Mouse (Mus musculus) spleen, postnatal 36 days (tissue): ENCODE measurements around the gene Rps6kb2.

Source experiments
- DNase-seq, 2 experiments: peaks; one replicate each; pipeline ENCODE4 v3.0.0; 2022; ENCODE audit warnings: low spot score in 2 of 2, mixed read lengths in 1 of 2

Gene Rps6kb2

DNA sequence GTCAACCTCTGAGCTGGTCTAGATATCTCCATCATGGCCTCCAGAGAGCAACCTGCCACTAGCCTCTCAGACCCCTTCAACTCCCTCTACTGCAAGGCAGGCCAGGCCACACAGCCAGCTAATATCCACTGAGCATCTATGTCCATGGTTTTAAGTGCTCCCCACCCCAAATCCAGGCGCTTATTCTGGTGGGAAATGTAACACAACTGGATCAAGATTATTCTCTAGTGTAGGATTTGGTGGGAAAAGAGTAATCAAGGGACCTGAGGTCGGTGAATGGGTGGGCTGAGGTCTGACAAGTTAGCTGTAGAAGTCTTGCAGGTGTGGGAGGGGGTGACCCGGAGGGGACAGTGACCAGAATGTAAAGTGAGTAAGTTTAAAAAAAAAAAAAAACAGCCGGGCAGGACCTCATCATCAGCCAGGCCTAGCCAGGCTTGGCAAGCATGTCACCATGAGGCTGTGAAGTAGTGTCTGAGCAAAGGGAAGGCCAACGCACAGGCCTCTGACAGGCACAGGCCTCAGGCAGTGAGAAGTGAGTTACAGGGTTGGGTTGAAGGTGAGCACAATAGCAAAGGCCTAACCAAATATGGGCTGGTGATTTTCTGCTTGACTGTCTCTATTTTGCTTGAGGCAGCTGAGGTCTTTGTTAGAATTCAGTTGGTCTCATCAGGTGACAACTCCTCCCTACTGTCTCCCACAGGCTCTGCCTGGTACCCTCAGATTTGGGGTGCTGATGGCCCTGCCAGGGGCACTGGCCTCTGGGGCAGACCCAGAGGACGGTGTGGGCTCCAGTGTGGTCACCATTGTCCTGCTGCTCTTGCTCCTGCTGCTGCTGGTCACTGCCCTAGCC is 7.7 kb downstream of the Rps6kb2 start:
- peak; percentile 77 for DNase-seq

DNA sequence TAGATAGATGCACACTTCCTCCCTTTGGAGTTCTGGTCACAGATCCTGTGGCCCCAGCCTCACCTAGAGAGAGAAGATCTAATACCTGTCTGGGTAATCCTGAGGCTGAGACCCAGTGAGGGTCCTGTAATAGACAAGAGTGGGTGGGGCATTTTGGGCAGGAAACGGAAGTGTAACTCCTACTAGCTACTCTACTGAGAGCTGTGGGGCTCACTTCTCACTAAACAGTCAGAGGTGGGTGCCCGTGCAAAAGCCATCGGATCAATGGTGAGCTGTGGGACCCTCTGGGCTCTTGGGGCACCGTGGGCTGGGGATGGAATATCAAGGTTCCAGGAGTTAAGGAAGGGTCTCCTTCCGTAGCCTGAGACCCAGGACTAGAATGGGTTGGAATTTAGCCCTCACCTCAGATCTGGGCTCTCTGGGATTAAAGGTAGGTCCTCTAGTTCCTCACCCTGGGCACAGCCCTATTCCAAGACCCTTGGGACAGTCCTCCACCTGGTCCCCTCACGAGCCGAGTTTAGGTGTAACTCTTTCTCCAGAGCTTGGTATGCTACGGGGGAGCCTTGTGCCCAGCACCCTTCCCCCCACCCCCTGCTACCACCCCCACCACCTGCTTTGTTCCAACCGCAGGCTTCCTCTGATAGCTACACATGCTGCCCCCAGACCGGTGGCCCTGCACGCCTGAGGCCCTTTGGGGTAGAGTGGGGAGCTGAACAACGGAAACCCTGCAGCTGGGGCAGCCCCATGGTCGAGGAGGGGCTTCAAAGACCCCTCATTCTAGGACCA is 8.5 kb downstream of the Rps6kb2 start:
- peak; percentile 88 to 89 for DNase-seq

DNA sequence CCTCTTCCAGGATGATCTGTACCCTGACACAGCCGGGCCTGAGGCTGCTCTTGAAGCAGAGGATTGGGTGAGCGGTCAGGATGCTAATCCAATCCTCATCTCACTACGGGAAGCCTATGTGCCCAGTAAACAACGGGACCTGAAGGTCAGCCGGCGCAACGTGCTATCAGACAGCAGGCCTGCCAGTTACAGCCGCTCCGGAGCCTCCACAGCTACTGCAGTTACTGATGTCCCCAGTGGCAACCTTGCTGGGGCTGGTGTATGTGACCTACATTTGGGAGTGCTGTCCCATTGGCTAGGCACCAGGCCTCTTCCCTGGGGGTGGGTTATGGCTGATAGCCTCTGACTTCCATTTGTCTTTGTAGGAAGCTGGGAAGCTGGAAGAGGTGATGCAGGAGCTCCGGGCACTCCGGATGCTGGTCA is 9.9 kb downstream of the Rps6kb2 start, which contains the start of gene Ptprcap:
TSS of gene Ptprcap (plus strand) at position 373 of the 423 bp plus-strand sequence.
- no peak for DNase-seq

DNA sequence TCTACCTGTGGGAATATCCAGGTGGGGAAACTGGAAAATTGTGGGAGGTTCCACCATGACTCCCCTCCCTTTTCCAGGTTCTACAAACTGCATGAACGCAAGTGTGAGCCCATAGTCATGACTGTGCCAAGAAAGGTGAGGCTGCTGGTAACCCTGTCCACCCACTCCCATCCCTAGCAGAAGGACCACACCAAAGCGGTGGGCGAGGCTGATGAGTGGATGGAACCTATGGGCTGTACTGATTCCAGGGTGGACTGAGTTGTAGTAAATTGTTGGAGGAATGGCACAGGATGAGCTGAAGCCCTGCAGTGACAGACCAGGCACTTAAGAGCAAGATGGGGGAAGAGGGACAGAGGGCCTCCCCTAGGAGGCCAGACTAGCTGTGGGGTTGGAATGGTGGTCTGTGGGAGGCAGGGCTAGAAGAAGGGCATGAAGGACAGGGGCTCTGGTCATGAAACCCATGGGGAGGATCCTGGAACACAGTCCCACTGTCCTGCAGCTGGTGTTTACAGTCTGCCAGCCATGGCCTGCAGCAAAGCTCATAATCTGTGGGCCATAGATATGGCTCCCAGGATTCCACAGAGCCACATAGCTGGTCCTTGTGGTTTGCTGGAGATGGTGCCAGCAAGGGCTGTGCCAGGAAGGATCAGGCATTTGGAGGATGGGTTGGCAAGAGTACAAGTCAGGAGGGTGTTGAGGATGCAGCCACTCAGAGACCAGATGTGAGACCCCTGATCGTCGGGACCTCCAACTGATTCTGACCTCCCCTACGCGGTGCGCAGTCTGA is 10.5 kb downstream of the Rps6kb2 start:
- no peak for DNase-seq

DNA sequence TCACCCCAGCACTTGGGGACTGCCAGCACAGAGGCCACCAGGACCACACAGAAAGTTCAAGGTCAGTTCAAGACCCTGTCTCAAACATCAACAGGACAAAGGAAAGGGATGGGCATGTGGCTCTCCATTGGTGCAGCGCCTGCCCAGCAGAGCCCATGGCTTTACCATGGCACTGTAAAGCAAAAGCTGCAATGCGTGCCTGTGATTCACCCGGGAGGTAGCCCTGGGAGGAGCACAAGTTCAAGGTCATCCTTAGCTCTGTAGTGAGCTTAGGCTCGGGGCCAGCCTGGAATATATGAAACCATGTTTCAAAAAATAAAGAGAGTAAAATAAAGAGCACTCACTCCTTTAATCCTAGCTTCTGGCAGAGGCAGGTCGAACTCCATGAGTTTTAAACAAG is 11.3 kb downstream of the Rps6kb2 start:
- no peak for DNase-seq

DNA sequence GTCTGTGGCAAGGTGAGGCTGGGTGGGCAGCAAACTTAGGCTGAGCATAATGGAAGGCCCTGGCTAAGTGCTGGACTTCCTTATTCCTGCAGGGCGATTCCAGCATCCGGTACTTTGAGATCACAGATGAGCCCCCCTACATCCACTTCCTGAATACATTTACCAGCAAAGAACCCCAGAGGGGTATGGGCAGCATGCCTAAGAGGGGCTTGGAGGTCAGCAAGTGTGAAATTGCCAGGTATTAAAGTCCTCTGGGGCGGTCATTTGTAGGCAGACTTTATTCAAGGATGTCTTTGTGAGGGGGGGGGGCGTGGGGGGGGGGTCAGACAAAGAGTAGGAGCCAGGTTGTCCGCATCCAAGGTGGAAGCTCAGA is 11.7 kb downstream of the Rps6kb2 start:
- DNase-seq = no peak

DNA sequence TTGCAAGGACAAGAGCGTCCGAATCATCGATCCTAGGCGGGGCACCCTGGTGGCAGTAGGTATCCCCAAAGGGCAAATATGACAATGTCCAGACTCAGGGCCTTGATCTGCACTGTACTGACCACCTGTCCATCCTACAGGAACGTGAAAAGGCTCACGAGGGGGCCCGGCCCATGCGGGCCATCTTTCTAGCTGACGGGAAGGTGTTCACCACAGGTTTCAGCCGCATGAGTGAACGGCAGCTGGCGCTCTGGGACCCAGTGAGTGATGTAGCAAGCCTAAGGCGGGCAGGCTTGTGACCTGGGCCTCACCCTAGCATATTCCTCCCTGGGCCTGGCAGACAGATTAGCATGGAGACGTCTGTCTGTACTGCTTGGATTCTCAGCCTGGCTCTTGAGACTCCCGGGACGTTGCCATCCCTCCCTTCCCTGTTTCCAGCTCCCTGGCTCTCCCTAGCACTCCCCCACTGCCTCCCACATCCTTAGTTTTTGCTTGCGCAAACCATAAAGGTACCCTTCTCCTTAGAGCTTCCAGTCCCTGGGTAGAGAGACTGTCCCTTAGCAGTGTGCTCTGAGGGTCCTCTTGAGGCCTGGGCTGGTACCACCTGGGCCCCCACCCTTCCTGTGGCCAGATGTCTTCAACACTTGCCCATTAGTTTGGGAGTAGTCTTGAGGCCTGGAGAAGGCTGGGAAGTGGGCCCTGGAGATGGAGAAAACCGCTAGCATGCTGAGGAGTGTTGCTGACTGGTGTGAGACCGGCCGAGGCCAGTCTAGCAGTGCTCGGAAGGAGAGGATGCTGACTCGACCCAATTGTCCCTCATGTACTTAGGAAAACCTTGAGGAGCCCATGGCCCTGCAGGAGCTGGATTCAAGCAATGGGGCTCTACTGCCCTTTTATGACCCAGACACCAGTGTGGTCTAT is 12.3 kb downstream of the Rps6kb2 start:
- no peak for DNase-seq

DNA sequence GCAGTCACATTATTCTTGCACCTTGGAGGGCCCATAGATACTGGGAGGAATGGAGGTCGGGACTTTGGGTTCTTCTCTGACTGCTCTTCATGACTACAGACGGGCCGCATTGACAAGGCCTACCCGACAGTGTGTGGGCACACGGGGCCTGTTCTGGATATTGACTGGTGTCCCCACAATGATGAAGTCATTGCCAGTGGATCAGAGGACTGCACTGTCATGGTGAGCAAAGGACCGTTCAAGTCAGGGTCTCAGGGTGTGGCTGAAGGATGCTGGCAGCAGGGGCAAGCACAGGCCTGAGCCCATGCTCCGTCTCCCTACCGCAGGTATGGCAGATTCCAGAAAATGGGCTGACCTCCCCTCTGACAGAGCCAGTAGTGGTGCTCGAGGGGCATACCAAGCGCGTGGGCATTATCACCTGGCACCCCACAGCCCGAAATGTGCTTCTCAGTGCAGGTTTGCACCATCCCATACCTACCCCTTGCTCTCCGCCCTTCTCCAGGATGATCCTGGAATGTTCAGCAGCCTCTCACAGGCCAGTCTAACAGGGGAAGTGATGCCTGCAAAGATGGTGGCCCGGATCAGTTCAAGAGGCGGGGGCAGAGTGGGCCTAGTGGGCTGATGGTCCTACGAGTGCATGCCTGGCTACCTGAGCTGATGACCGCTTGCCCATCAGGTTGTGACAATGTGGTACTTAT is 13.2 kb downstream of the Rps6kb2 start:
- DNase-seq = no peak

DNA sequence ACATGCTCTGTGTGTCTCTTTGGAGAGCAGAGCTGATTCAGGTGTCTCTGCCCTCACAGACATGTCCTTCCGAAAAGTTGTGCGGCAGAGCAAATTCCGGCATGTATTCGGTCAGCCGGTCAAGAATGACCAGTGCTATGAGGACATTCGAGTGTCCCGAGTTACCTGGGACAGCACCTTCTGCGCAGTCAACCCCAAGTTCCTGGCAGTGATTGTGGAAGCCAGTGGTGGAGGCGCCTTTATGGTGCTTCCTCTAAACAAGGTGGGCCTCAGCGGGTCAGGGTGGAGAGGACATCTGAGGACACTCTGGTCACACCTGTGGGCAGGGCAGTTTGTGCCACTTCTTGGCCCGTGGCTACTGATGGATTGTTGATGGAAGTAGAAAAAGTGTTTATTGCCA is 13.9 kb downstream of the Rps6kb2 start:
- no peak for DNase-seq

DNA sequence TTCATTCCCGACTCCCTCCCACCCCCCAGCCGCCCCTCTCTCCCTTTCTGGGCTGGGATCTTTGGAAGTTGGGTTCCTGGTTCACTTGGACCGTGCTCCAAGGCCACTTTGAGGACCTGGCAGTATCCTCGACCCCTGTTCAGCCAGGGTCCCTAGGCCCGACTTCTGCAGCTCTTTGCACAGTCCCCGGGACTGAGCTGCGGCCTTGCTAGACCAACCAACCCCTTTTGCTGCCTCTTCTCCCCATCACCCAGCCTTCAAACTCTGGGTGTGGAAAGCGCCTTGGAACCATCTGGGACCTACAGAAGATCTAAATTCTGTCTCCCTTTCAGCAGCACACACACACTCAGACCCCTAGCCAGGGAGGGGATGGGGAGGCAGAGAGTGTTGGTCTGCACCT is 14.3 kb downstream of the Rps6kb2 start:
- no peak for DNase-seq

DNA sequence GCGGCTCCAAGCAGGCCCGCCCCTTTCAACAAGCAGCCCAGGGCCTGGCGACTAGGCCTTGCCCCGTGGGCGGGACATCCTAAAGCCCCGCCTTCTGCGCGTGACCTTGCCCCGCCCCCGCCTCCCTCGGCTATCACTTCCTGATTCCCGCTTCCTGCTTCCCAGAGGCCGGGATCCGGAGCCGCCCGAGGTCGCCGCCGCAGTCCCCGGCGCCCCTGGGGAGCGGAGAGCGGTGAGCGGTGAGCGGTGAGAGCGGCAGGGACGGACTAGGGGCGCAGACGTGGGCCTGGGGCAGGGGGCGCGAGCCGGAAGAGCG is 14.7 kb downstream of the Rps6kb2 start, which contains the start of gene Coro1b:
TSS of gene Coro1b (plus strand) at position 129 of the 316 bp plus-strand sequence.
- peak; percentile 95 for DNase-seq

DNA sequence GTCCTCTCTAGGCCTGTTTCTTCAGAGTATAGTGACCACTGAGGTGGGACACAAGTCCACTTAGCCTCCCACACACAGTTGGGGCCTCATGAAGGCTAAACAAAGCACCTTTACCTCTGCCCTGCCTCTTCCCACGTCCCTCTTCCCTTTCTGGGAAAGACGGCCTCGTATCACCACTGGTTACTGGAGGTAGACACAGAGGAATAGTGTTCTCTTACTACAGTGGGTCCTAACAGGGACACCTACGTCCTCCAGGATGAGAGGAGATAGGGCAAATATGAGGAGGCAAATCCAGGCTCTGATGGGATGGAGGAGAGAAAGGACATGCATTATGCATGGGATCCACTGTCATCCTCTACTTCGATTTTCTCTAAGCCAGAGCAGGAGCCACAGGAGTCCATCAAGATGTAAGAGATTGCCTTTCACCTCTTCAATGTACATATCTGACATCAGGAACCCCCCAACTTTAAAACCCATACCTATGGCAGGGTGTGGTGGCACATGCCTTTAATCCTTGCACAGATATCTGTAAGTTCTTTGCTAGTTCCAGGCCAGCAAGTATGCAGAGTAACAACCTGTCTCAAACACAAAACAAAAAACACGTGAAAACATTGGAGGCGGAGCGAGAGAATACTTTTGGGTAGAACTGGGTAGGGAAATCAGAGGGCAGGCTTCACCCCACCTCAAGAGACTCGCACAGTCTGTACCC is 15.2 kb downstream of the Rps6kb2 start:
- DNase-seq = no peak

DNA sequence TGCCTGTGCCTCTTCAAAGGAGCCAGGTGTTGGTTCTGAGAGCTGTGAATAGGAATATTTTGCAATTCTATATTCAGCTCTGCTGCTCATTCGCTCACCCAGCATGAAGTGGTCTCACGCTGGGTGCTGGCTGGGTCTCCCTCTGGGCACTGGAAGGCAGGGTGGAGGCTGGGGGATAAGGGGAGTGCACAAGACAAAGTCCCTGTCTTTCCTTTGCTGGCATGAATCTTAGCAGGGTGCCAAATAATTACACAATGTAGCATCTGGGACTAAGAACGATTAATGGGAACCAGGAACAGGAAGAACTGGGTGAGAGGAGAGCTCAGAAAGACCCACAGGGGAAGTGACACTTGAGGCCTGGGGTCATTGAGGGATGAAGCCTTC is 16.1 kb downstream of the Rps6kb2 start:
- DNase-seq = no peak

DNA sequence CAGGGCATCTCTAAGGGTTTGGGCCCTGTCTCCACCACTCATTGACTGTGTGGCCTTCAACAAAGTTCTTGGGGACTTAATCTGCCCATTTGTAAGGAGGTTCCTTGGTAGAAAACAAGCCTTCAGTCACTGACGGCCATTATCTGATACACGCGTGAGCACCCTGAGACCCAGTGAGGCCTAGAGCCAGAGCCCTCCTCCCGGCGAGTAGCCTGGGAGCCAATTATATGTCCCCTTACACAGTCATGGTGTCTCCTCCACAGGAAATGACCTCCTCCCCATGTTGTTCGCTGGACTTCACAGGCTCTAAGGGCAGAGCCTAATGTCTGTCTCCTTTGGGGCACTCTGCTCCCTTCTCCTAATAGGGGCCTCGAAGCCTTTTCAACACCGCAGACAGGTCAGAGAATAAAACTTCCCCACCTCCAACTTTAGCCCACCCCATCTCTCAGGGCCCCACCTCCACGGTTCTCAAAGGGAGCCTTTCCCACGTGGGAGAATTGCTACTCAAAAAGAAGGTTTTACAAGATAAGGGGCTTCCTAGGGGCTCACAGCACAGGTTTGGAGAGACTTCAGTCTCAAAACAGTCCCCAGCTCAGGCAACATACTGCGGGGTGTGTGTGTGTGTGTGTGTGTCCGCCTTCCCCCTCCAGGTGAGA is 16.7 kb downstream of the Rps6kb2 start:
- no peak for DNase-seq

DNA sequence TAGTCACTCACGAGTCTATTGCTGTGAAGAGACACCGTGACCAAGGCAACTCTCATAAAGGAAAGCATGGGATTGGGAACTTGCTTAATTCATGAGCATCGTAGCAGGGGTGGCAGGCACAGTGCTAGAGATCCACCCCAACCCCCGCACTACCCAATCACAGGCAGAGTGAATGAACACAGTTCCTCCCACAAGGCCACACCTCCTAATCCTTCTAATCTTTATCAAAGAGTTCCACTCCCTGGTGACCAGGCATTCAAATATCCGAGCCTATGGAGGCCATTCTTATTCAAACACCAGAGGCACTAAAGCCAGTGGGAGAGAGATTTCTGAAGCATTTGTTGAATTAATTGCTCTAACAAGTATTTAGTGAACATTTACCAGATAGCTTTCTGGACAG is 17.2 kb downstream of the Rps6kb2 start:
- DNase-seq = no peak

DNA sequence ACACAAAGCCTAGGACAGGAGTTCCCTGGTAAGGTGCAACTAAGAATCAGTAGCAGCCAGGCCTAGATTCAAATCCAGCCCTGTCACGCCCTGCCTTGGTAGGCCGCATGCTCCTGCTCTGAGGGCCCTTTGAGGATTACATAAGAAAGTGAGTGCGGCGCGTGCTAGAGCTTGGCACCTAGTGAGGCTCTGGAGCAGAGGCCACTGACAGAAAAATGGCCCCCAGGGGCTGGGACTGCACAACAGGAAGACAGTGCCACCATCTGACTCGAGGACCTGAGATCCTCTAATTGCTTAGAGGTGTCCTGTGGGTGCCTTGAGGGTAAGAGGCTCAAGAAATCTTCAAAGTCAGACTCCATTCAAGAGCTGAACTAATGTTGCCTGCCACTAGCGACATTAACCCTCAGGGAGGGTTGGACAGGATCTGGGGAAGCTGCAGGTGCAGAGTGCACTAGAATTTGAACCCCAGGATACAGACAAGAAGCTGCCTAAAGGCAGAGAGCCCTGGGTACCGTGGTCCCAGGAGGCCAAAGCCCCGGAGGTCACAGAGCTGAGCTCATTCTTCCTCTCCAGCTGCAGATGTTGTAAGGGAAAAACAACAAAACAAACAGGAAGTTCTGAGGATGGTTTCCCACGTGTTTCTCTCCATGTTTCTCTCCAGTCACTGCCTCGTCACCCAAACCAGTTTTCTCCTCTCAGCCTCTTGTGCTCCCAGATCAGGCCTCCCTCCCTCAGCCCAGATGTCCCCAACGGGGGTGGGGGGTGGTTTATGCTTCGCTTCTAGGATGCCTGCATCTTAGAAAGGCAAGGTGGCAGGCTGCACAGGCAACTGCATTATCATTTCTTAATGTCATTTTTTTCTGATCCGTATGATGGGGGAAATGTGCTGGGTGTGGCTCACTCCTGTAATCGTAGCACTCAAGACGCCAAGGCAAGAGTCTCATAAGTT is 18.3 kb downstream of the Rps6kb2 start:
- peak; percentile 77 for DNase-seq

DNA sequence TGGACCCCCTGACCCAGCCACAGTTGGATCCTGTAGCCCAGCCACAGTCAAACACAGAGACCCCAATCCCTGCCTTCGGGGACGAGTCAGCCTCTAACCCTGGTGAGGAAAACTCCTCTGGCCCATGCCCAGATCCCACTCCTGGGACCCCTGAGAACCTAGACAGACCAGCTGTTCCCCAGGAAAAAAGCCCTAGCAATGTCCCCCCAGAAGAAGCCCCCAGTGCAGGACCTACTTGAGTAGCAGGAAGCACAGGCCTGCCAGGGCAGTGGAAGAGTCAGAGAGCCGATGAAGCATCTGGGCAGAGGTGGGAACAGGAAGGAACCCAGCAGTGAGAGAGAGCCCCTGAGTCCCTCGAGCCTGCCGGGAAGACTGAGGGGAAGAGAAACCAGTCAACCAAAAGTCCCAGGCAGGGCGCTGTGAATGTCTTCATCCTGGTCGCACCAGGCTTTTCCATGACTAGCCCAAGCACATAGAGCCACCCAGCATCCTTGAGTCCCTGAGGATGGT is 19.3 kb downstream of the Rps6kb2 start, which contains the start of gene Cabp4:
TSS of gene Cabp4 (minus strand) at position 275 of the 510 bp plus-strand sequence.
- peak in 1 of 2 experiments; percentile 45 for DNase-seq
